Comparison of ENCODE assay signal across 8 mouse cellular contexts in genomic region chr17:26114061-26114460, GRCm38 (mm10). TPM values are rescaled to one million over a fixed set of nuclear protein-coding genes. Genes with fewer than 3 reads are reported as not detected.
A peak's percentile ranks its signal among the peaks of the same experiment; 100 is the strongest.
DNase-seq lines count a peak whose midpoint lies in the region; ATAC-seq and TF ChIP-seq lines count a peak whose summit lies in the region.

No protein-coding gene starts in this region.

- H3K27me3 ChIP-seq in intestine, embryonic 16.5 days (replicated peaks; ENCODE audit: control insufficient read depth, insufficient read depth, low read length), result peaks cover 39% of the 10 kb centered on the region
- peaks cover 93% of the 10 kb centered on the region for H3K27me3 ChIP-seq in midbrain, embryonic 10.5 days (ENCODE audit: low read depth, poor library complexity, severe bottlenecking)

- no peak for TF ChIP-seq CTCF in gastrocnemius, adult 2 months (IDR thresholded peaks at IDR 0.05)
- no peak for TF ChIP-seq CTCF in bone marrow, adult 2 months (IDR thresholded peaks at IDR 0.05; ENCODE audit: control insufficient read depth, insufficient read depth, low read length)

- DNase-seq in gastrocnemius, adult 2 months, result no peak
- no peak for DNase-seq in gastrocnemius, postnatal 10 days
- no peak for DNase-seq in midbrain, embryonic 10.5 days (ENCODE audit: low spot score)
- DNase-seq in urinary bladder, adult 2 months (ENCODE audit: low spot score), result no peak
- DNase-seq in left cerebral cortex, postnatal 14 days (ENCODE audit: low spot score in 2 of 2), result no peak
- no peak for DNase-seq in cerebellum, adult 11 months

- no peak for TF ChIP-seq POLR2A in bone marrow, adult 2 months (IDR thresholded peaks at IDR 0.05; ENCODE audit: borderline replicate concordance, control insufficient read depth, low read depth, low read length)

- H3K4me2 ChIP-seq in intestine, embryonic 16.5 days (ENCODE audit: low read depth, low read length), result peak overlapping the region; percentile 87

- peak overlapping the region; percentile 85 for H3K4me3 ChIP-seq in gastrocnemius, adult 2 months
- peak overlapping the region; percentile 75 for H3K4me3 ChIP-seq in bone marrow, adult 2 months (replicated peaks; ENCODE audit: control insufficient read depth, low read depth, low read length)
- peak overlapping the region; percentile 74 for H3K4me3 ChIP-seq in intestine, embryonic 16.5 days (ENCODE audit: low read length)
- peak overlapping the region; percentile 85 for H3K4me3 ChIP-seq in midbrain, embryonic 10.5 days

- intact Hi-C loops in gastrocnemius, adult 2 months (cut with DNase I), result no loop called here
- intact Hi-C loops in left cerebral cortex, postnatal 14 days (cut with DNase I), result no loop called here

- no peaks in the 10 kb centered on the region; the same call in 1 of the 2 replicates for H3K4me1 ChIP-seq in bone marrow, adult 2 months (ENCODE audit: control insufficient read depth, insufficient read depth, low read length)
- H3K4me1 ChIP-seq in intestine, embryonic 16.5 days (ENCODE audit: control insufficient read depth, insufficient read depth, low read length), result peaks cover 5% of the 10 kb centered on the region
- peaks cover 32% of the 10 kb centered on the region for H3K4me1 ChIP-seq in midbrain, embryonic 10.5 days

- no peaks in the 10 kb centered on the region for H3K36me3 ChIP-seq in intestine, embryonic 16.5 days (ENCODE audit: control insufficient read depth, insufficient read depth, low read length)
- H3K36me3 ChIP-seq in midbrain, embryonic 10.5 days, result no peaks in the 10 kb centered on the region

- peak overlapping the region; percentile 83 for H3K9ac ChIP-seq in intestine, embryonic 16.5 days (ENCODE audit: low read depth, low read length)

- no peaks in the 10 kb centered on the region for H3K9me3 ChIP-seq in intestine, embryonic 16.5 days (ENCODE audit: control insufficient read depth, low read length)
- no peaks in the 10 kb centered on the region for H3K9me3 ChIP-seq in midbrain, embryonic 10.5 days (replicated peaks)

- H3K27ac ChIP-seq in gastrocnemius, adult 2 months, result peak overlapping the region; percentile 46; the same call in 1 of the 2 replicates
- no peak overlapping the region for H3K27ac ChIP-seq in bone marrow, adult 2 months (ENCODE audit: control insufficient read depth, insufficient read depth, low read depth, low read length, poor library complexity)
- peak overlapping the region; percentile 80 for H3K27ac ChIP-seq in intestine, embryonic 16.5 days (ENCODE audit: low read length)
- no peak overlapping the region for H3K27ac ChIP-seq in midbrain, embryonic 10.5 days (replicated peaks)

- 0 out of 2 replicates have a peak, but pooled peaks have one; percentile 16 for ATAC-seq in intestine, embryonic 16.5 days

- 20% methylated on average over 8 of the region's 8 CpGs for WGBS in bone marrow, adult 2 months
- WGBS in intestine, embryonic 16.5 days, result 15% methylated on average over 8 of the region's 8 CpGs
- 9% methylated on average over 8 of the region's 8 CpGs for WGBS in midbrain, embryonic 10.5 days

RNA-seq across cellular contexts. Expression of gene Tmem8, which starts 1.0 kb away (rescaled TPM):
- under 1 TPM; 0.67 to 0.92 TPM for total RNA-seq in gastrocnemius, adult 2 months (2021)
- 1 to 10 TPM; 1.3 to 1.7 TPM for total RNA-seq in gastrocnemius, postnatal 10 days (2021)
- polyA plus RNA-seq in bone marrow, adult 2 months (2011; ENCODE audit: insufficient read depth, insufficient read length, low replicate concordance, missing spikeins), result 24.1 and 27.3 TPM in 2 replicates
- 12.1 and 15.1 TPM in 2 replicates for polyA plus RNA-seq in intestine, embryonic 16.5 days (2015; fragmentation: Nextera tagmentation; extraction: Ambion mirVana)
- 1.6 and 2.0 TPM in 2 replicates for polyA plus RNA-seq in midbrain, embryonic 10.5 days (2016; fragmentation: Nextera tagmentation; extraction: Ambion mirVana)
- polyA plus RNA-seq in urinary bladder, adult 2 months (2012; rRNA removed), result 17.1 and 21.8 TPM in 2 replicates
- total RNA-seq in left cerebral cortex, postnatal 14 days (2021), result 10 to 100 TPM in 1 of 2 experiments, 1 to 10 TPM in 1; 9.7 to 12.3 TPM

RNA-seq across cellular contexts. Expression of gene Mrpl28, which starts 9.2 kb away (rescaled TPM):
- total RNA-seq in gastrocnemius, adult 2 months (2021), result 10 to 100 TPM; 54.1 to 73.2 TPM
- 10 to 100 TPM; 48.4 to 52.3 TPM for total RNA-seq in gastrocnemius, postnatal 10 days (2021)
- 60.2 and 70.6 TPM in 2 replicates for polyA plus RNA-seq in bone marrow, adult 2 months (2011; ENCODE audit: insufficient read depth, insufficient read length, low replicate concordance, missing spikeins)
- 242 and 260 TPM in 2 replicates for polyA plus RNA-seq in intestine, embryonic 16.5 days (2015; fragmentation: Nextera tagmentation; extraction: Ambion mirVana)
- 301 and 332 TPM in 2 replicates for polyA plus RNA-seq in midbrain, embryonic 10.5 days (2016; fragmentation: Nextera tagmentation; extraction: Ambion mirVana)
- polyA plus RNA-seq in urinary bladder, adult 2 months (2012; rRNA removed), result 62.8 and 76.4 TPM in 2 replicates
- 10 to 100 TPM; 70.1 to 70.5 TPM for total RNA-seq in left cerebral cortex, postnatal 14 days (2021)

RNA-seq across cellular contexts. Expression of gene Nme4, which starts 18.7 kb away (rescaled TPM):
- 1 to 10 TPM; 1.6 to 2.5 TPM for total RNA-seq in gastrocnemius, adult 2 months (2021)
- total RNA-seq in gastrocnemius, postnatal 10 days (2021), result 1 to 10 TPM; 4.9 to 6.4 TPM
- 9.0 and 20.4 TPM in 2 replicates for polyA plus RNA-seq in bone marrow, adult 2 months (2011; ENCODE audit: insufficient read depth, insufficient read length, low replicate concordance, missing spikeins)
- 92.1 and 97.1 TPM in 2 replicates for polyA plus RNA-seq in intestine, embryonic 16.5 days (2015; fragmentation: Nextera tagmentation; extraction: Ambion mirVana)
- polyA plus RNA-seq in midbrain, embryonic 10.5 days (2016; fragmentation: Nextera tagmentation; extraction: Ambion mirVana), result 87.4 and 106 TPM in 2 replicates
- polyA plus RNA-seq in urinary bladder, adult 2 months (2012; rRNA removed), result 13.9 and 20.6 TPM in 2 replicates
- 1 to 10 TPM; 2.6 to 3.4 TPM for total RNA-seq in left cerebral cortex, postnatal 14 days (2021)

RNA-seq across cellular contexts. Expression of gene Decr2, which starts 23.9 kb away (rescaled TPM):
- total RNA-seq in gastrocnemius, adult 2 months (2021), result 1 to 10 TPM; 2.1 to 3.0 TPM
- 1 to 10 TPM; 5.6 to 6.1 TPM for total RNA-seq in gastrocnemius, postnatal 10 days (2021)
- polyA plus RNA-seq in bone marrow, adult 2 months (2011; ENCODE audit: insufficient read depth, insufficient read length, low replicate concordance, missing spikeins), result 3.5 and 5.6 TPM in 2 replicates
- polyA plus RNA-seq in intestine, embryonic 16.5 days (2015; fragmentation: Nextera tagmentation; extraction: Ambion mirVana), result 49.6 and 51.5 TPM in 2 replicates
- polyA plus RNA-seq in midbrain, embryonic 10.5 days (2016; fragmentation: Nextera tagmentation; extraction: Ambion mirVana), result 27.8 and 28.2 TPM in 2 replicates
- polyA plus RNA-seq in urinary bladder, adult 2 months (2012; rRNA removed), result 81.4 and 105 TPM in 2 replicates
- total RNA-seq in left cerebral cortex, postnatal 14 days (2021), result 10 to 100 TPM; 24.3 to 26.3 TPM

RNA-seq across cellular contexts. Expression of gene Axin1, which starts 24.4 kb away (rescaled TPM):
- total RNA-seq in gastrocnemius, adult 2 months (2021), result 10 to 100 TPM; 15.9 TPM
- total RNA-seq in gastrocnemius, postnatal 10 days (2021), result 10 to 100 TPM; 19.3 to 23.1 TPM
- polyA plus RNA-seq in bone marrow, adult 2 months (2011; ENCODE audit: insufficient read depth, insufficient read length, low replicate concordance, missing spikeins), result 21.7 and 23.1 TPM in 2 replicates
- 5.9 and 6.6 TPM in 2 replicates for polyA plus RNA-seq in intestine, embryonic 16.5 days (2015; fragmentation: Nextera tagmentation; extraction: Ambion mirVana)
- 9.9 and 10.0 TPM in 2 replicates for polyA plus RNA-seq in midbrain, embryonic 10.5 days (2016; fragmentation: Nextera tagmentation; extraction: Ambion mirVana)
- polyA plus RNA-seq in urinary bladder, adult 2 months (2012; rRNA removed), result 22.2 and 24.4 TPM in 2 replicates
- total RNA-seq in left cerebral cortex, postnatal 14 days (2021), result 10 to 100 TPM; 21.2 to 23.3 TPM

Comparison
In these comparisons a context has a peak if more than half of its experiments do, and no peak if none do; other contexts are left out.
1. H3K27ac ChIP-seq: peak in gastrocnemius, adult 2 months (single experiment) and intestine, embryonic 16.5 days (single experiment); none in bone marrow, adult 2 months (single experiment) and midbrain, embryonic 10.5 days (single experiment).
2. Peak in every context shown above with its lines, with median percentiles within 50 percentile points of each other: H3K4me3 ChIP-seq.